Mouse (Mus musculus) frontal cortex, postnatal 10 days (tissue): Measurements from ENCODE around the gene Plcb1.

ENCODE experiments used
- DNase-seq, 2 experiments: peaks; one replicate each; pipeline ENCODE4 v3.0.0; 2022; ENCODE audit warnings: low spot score in 2 of 2, mixed read lengths in 1 of 2

Gene Plcb1

DNA sequence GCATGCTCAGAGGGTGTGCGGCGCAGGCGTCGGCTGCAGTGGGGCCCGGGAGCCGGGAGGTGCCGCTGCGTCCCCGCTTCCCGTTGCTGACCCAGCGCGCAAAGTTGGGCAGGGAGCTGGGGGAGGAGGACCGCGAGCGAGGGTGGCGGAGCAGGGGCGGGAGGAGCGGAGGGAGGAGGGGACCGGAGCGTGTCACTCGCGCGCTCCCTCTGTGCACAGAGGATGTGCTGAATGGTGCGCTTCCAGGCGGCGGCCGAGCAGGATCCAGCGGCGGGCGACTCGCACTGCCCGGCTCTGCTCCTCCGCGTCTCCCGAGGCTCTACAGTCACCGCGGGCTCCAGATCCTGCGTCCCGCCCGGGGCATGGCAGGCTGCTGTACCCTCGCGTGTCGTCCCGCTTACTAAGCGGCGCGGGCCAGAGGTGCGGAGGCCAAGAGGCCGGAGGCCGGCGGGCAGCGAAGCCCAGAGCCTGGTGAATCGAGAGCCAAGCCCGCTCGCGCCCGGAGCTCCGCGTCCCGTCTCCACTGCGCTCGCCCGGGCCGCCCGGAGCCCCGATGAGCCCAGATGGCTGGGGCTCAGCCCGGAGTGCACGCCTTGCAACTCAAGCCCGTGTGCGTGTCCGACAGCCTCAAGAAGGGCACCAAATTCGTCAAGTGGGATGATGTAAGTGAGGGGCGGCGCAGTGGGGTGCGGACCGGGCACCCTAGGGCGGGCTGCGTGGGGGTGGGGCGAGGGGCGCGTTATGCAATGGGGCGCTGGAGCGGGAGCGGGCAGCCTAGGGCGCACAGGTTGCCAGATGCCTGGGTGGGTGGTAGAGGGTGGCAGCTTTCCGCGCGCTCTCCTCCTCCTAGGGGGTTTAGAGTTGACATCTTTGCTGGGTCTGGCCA, at the start of gene Plcb1:
Gene Plcb1, plus strand, starts transcription at position 98 of the 886 bp plus-strand sequence.
- peak; percentile 74 to 88 for DNase-seq

- DNase-seq: no peak
These were observed 30.3 kb upstream of the Plcb1 start for GRCm38 (mm10) chr2:134755537-134755936.

DNA sequence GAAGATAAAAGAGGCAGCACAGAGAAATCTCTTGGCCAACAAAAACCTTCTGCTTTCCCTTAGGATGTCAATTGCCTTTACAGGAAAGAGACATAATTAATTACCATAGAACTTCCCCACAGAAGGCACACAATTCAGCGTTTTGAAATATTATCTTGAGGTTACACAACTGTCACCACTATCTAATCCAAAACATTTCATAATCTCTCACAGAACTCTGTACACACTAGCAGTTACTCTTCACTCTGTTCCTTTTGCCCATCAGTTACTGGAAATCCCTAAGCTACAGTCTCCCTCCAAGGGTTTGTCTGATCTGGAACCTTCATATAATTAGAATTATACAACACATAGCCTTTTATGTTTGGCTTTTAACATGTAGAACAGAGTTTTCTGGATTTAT, 29.8 kb upstream of the Plcb1 start:
- DNase-seq: no peak

DNA sequence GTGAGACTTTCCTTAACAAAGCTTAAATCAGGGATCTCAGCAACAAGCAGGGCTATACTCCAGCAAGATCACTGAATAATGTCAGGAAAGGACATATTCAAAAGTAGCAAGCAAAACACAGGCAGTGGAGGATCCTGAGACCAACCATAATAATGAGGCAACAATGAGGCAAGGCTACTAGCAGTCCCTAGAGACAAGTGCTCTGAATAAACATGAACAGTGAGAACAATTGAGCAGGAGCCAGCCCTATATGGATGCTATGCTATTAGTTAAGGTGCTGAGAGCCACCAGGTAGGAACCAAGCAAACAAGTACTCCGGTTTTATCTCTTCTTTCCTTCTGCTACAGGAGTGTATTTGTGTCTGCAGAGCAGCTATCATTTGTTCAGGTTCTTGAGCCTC, 24.8 kb upstream of the Plcb1 start:
- DNase-seq: no peak

GRCm38 (mm10) chr2:134763406-134763990, 22.4 kb upstream of the Plcb1 start:
- DNase-seq: no peak

- no peak for DNase-seq
These were observed 21.4 kb upstream of the Plcb1 start for GRCm38 (mm10) chr2:134764506-134764905.

DNA sequence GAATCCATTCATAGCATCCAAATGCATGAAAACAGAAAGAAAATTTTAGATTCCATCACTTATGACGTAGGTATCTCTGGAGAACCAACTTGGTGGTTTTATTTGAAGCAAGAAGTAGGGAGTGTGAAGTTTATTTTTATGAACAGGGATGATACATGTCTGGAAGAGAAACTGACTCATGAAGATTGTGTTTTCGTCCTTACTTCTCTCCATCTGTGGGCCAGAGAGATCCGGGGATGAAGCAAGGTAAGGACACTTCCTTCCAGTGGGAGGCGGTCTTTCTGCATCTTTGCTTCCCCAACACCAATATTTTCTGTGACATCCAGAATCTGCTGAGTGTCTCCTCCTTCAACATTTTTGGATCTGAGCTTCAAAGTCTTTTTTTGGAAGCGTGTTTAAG, 6.0 kb upstream of the Plcb1 start:
- peak; percentile 18 to 23 for DNase-seq

DNA sequence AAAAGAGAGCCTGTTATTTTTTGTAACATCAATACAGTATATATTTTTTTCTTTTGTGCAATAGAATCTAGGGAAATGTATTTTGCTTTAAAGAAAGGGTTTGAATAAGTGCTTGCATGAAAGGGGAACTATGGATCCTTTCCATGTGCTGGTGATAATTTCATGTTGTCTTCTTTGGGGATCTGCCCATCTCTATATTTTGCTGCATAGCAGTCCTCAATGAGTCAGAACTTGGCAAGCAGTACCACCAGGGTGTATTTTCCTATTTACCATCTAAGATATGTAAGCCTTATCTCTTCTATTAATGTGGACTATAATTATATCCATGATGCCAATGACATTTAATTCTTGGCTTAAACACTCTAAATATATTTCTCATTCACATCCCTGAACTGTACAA, 5.6 kb upstream of the Plcb1 start:
- DNase-seq: no peak

- no peak for DNase-seq
These were observed 986 bp downstream of the Plcb1 start for GRCm38 (mm10) chr2:134786856-134787250.

- DNase-seq: no peak
These were observed 1.6 kb downstream of the Plcb1 start for GRCm38 (mm10) chr2:134787336-134788095.

DNA sequence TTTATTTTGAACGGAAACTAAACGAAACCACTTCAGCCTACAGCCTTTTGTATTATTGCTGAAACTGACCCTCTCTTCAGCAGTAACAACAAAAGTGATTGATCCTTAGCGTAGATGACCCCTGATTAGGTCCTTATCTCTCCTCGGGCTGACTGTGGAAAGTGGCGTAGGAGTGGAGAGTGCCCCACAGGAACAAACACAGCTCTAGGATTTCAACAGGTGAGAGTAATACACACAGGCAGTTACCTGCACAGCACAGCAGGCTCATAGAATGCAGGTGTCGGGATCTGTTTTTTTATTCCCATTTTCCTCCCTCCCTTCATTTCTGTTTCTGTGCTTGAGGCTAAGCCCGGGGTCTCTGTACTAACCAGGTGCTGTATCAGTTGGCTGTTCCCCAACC, 7.1 kb downstream of the Plcb1 start:
- DNase-seq: no peak

- no peak for DNase-seq
These were observed 14.4 kb downstream of the Plcb1 start for GRCm38 (mm10) chr2:134800226-134800625.

DNA sequence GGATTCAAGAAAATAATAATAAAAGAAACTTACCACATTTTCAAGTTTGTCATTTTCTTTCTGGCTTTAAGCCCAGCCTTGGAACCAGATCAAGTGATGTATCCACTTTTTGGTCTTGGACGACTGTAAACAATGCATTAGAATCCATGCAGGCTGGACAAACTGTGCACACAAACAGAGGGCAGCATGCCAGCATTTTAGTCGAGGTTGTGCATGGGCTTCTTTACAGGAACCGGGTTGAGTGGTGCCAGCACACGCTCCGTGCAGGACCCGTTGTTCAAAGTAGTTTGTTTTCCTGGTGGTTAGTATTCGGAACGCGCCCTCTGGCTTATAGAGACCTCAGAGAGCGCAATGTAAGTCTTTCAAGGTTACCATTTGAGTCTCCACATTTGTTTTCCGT, 30.5 kb downstream of the Plcb1 start:
- DNase-seq: no peak

GRCm38 (mm10) chr2:134817058-134817840, 31.4 kb downstream of the Plcb1 start:
- DNase-seq: no peak

DNA sequence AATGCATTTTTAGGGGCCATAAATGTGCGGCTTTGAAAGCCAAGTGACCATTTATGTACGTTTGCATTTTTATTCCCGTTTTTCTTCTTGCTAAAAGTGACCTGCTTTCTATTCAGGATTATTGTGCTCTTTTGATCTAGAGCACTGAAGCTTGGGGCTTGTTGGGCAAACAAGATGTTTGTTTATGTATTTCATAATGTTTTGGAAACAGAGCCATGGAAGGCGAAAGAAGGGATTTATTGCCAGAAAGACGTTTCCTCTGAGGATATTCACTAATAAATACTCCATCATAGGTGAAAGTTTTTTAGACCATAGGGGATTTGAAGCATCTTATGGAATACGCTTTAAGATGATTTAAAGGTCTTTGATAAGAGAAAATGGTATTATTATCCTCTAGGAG, 35.3 kb downstream of the Plcb1 start:
- DNase-seq: no peak

DNA sequence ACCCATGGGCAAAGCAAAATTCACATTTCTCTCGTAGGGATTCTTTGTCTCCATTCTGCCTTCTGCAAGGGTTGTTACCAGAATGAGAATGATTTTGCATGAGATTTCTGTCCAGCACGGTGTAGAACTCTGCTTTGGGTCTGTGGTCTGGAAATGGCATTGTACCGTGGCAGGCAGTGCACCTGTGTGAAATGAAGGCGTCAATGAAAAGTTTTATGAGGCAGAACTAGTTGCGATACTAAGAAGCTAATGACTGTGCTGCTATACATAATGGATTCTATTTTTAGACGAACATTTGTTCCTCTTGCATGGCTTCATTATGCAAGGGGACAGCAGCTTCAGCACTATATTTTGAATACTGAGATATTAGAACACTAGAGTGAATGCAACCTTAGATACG, 39.8 kb downstream of the Plcb1 start:
- DNase-seq: no peak

DNA sequence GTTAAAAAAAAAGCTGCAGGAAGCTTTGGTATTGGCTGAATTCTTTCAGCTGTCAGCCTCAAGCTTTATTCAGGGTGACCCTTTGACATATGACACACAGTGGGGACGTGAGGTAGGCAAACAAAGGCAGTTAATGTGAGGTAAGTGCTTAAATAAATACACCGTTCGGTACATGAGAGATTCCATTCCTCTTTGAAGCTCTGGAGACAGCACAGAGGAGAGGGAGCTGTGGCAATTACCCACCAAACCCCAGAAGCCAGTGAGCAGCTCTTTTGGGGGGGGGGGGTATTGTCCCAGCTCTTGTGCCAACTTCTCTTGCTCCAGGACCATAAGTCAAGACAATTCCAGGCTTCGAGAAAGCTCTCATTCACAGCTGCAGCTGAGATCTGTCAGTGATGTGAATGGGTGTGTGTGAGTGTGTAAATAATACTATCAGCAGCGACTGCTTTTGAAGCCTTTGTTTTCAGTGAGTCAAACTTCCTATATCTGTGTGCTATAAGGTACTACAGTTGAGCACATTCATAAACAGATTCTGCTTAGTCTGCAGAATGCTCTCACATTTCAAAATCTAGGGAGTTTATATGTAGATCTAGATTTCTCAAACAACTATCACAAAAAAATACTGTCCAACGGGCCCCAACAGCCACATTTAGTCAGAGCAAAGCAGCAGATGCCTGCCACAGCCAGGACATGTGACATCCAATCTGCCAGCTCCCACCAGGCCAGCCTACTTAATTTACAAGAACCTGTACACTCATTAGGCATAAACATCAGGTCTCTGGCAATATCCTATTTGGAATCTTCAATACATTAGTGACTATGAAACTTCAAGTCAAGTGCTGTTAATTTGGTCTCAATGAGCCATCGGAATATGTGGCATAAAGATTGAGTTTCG, 40.5 kb downstream of the Plcb1 start:
- DNase-seq: no peak

GRCm38 (mm10) chr2:134827778-134828487, 42.1 kb downstream of the Plcb1 start:
- no peak for DNase-seq

DNA sequence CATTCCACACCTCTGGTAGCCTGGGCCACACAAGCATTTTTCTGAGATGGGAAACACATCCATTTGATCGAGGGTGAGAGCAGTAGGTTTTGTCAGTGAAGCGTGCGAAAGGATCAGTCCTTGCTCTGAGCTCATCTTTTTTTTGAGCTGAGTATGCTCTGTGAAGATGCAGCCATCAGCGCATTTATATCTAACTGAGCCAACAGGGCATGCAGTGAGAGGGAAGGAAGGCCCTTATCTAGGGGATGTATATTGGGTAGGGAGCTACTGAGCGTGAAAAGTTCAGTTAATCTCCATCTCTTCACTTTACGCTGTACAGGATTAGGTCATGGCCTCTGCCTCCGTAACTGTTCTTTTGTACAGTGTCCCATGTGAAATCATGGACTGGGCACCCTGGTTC, 46.0 kb downstream of the Plcb1 start:
- no peak for DNase-seq

- no peak for DNase-seq
These were observed 50.2 kb downstream of the Plcb1 start for GRCm38 (mm10) chr2:134836097-134836496.
